Mouse (Mus musculus): ENCODE measurements around the gene Kcnd3.

Kcnd3 gene

DNA sequence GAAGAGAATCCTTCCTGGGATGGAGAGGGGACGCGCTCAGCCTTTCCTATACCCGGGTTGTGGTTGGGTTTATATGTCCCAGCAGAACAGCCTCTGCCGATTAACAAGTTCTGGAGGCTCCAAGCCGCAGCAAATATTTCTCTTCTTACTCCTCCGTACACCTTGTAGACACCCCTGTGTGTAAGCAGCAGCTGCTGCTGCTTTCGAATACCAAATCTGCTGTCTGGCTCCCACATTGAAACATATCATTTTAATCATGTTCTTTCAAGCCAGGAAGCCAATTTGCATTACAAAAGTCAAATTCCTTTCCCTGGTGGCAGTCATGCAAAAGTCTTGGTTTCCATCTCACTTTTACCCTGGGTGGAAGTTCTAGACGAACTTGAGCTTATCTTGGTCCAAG lies 76.7 kb downstream of the Kcnd3 start:
- DNase-seq (ENCODE audit: low spot score): no peak

DNA sequence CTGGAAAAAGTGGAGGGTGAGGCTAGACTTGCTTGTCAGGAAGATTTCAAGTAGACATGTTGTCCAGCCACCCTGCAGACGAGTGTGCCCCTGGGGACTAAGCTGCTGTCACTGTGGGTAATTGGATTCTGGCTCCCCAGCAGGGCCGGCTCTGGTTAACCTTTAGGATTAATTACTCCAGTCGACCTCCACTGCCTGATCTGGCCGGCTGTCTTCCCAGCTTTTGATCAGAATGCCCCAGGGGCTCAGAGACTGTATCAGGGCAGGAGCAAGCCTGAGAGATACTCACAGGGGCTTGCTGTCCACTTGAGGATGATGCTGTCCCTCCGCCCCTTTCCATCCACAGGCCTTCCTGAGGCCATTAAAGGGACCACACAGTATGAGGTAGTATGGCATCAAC lies 77.6 kb downstream of the Kcnd3 start:
- no peak for DNase-seq (ENCODE audit: low spot score)

DNA sequence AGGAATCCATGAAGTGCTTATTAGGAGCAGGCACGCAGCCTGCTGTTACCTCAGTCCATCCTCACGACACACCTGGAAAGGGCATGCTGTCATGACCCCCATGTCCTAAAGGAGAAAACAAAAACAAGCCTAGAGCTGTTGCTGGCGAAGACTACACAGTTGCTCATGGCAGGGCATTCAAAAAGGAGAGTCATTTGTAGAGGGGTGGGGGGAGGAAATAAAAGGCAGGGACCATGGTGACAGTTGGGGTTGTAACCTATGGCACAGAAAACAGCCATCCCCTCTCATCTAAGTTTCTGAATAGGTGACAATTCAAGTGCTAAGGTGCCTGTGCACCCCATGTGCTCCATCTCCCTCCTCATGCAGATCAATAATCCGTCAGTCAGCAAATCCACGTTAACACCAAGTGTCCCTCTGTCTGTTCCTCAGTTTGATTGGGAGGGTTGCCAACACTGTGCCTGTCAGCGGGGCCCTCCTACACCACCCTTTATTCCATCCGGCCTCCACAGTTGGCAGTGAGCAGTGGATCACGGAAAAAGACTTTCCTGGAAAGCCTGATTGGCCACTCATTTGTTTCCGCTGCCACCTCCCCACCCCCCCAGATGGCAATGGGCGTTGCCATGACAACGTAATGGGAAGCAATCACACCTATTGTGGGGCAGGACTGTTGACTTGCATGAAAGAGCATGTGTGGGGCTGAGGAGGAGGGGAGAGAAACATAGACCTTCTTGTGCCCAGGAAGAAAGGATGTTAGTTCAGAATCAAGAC lies 78.4 kb downstream of the Kcnd3 start:
- DNase-seq (ENCODE audit: low spot score): peak; percentile 75

DNA sequence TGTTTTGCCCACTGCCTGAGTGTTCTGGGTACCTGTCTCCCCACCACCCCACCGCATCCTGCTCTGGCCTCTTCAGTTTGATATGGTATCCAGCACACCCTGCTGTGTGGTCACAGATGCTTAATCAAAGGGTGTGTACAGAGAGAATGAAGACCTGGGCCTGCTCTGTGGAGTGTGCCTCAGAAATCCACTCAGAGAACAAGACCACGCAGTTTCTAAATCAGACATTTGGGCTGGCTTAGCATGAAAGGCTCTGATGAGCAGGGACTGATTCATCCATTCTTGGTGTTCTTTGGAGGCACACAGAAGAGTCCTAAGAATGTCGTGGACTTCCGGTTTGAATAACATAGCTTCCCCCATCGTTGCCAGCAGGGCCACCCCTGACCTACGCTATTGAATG lies 86.3 kb downstream of the Kcnd3 start:
- DNase-seq (ENCODE audit: low spot score): no peak

DNA sequence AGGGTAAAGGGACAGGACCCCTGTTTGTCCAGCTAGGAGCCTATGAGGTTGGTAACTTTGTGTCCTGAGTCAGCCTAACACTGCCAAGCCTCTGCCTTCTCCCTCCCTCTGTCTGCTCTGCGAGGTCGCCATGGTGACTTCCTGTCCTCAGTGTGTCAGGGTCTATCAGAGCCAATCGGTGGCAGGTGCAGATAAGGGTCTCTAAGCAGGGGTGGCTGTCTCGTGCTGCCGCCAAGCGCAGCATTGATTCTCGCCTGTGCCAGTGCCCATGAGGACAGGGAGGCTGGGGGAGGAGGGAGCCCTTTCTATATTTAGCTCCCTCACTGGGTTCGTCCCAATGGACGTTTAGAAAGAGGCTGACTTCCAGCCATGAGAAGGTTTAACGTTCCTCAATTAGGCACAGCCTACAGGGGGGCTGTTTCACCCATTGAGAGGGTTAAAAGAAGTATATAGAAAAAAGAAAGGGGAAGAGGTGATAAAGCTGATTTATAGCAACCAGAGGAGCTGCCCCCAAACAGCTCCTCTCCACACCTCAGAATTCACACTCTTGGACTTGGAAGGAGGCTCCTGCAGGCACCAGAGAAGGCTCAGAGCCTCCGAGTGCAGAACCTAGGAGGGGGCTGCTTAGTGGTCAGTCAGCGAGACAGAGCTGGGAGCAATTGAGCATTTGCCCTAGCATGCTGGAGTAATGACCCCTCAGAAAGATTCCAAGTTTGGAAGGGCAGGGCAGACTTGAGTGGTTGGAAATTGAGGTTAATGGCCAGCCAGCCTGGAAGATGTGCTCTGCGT lies 86.9 kb downstream of the Kcnd3 start:
- no peak for DNase-seq (ENCODE audit: low spot score)

DNA sequence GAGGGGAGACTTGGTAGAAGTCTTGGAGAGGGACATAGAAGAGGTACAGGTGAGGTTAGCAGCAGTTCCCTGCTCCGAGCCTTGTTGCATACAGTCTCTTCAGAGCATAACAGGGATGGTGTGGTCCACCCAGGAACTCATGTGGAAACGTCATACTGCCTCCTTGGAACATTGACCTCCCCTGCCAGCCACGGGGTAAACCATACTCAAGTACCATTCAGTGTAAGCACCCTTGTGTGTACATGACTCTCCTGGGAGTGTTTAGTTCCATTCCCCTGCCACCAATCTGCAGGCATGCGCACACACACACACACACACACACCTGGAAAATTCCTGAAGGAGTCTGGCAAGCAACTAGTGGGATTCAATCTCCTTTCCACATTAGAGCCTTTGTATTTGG lies 90.6 kb downstream of the Kcnd3 start:
- no peak for DNase-seq (ENCODE audit: low spot score)

DNA sequence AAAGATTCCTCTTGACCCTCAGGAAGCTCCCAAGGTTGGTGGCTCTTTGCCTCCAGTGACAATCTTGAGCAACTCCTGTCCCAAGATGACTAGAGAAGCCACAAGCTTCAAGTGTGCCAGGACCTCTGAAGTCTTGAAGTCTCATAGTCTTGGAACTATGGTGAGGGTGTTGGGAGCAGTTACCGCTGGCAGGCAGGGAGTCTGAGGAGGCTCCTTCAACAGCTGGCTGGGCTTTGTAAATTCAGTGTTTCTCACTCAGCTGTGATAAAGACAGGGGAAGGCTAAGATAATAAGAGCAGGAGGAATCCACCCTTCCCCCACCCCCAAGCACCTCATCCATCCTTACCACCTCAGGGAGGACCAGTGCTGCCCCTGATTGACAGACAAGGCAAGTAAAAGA lies 92.0 kb downstream of the Kcnd3 start:
- no peak for DNase-seq (ENCODE audit: low spot score)

DNA sequence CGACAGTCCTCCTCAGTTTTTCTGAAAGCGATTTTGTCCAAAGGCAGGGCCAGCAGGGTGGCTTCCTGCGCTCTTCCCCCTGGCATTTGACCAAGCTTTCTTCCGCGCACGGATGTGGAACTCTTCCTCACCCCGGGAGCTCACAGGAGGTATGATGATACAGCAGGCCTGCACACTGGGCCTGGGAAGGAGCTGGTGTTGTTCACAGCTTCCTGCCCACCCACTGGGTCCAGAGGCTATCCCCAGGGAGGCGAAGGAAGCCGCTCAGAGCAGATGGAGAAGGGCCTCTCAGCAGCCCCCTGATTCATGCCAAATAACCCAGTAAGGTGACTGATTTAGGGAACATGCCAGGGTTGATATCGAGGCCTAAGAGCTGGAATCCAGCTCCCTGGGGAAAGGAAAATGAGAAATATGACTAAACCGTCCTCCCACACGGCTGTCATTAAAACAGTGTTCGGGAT lies 94.5 kb downstream of the Kcnd3 start:
- DNase-seq (ENCODE audit: low spot score): no peak

DNA sequence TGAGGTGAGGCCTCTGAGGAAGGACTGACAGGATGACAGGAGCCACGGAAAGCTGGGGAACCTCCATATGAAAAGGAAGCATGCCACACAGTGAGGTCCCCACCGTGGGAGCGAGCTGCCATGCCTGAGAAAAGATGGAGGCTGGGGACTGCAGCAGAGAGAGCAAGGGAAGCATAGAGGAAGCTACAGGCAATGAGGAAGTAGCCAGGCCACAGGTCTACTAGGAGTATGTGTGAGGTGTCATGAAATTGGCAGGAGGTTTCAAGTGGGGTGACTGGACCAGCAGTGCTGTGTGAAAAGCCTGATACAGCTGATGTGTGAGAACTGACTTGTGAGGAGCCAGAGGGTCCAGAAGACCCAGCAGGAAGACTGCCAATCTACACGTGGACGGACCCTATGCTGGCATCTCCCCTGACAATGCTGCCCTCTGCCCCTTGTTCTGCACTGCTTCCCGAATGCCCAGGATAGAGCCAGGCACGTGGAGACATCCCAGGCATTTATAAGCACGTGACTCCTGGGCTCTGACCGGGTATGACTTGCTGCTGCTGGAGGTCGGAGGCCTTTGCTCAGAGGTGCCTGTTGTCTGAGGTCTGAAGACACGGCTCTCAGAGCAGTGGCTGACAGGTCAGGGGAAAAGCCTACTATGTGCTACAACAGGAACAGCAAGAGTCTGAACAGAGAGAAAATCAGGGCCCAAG lies 96.1 kb downstream of the Kcnd3 start:
- DNase-seq (ENCODE audit: low spot score): no peak

DNA sequence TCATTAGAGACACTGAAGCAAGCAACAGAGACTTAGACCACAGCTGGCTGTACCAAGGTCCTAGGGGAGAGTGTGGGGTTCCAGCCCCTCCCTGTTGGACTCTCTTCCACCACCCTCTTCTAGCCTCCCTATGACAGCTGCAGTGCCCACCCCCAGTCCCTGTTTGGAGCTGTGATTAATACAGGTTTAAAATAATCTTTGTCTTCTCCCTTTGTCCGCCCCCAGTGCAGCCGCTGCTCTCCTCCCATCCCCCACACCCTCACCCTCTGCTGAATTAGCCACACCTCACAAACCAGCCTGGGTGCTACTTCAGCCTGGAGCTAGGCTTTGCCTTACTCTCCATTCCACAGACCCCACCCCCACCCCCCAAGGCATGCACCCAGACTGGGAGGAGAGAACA lies 107.3 kb downstream of the Kcnd3 start:
- DNase-seq (ENCODE audit: low spot score): peak; percentile 59

DNA sequence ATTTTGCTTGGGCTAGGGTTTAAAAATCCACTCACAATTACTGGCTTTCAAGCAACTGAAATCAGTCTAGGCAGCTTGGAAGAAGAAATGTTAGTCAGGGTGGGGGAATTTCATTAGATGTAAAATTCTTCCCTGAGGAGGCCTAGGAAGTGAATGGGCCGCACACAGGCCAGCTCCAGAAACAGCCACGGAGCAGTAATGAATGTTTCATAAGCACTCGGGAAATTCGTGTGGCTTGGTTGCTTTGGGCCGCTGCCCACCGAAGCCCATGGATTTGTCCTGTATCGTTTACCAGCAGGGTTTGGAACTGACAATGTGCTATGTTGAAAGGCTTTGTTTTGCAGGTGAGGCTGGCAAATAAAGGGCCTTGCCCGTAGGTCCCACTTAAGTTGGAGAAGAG lies 114.8 kb downstream of the Kcnd3 start:
- DNase-seq (ENCODE audit: low spot score): no peak

DNA sequence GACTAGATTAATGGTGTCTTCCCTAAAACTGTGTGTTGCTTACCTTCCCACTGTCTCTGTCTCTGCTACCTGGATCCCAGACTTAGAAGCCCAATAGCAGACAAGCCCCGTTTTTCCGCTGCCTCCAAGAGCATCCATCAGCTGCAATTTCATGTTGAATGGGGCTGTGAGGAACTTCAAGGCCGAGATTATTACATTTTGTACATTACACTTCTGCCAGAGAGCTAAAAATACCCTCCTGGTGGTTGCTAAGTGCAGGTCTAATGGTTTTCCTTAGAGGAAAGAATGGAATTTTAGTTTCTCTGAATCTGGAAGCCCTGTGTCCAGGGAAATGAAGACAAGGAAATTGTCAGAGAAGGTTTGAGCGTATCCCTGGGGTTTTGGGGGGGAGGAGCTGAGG lies 115.3 kb downstream of the Kcnd3 start:
- no peak for DNase-seq (ENCODE audit: low spot score)

DNA sequence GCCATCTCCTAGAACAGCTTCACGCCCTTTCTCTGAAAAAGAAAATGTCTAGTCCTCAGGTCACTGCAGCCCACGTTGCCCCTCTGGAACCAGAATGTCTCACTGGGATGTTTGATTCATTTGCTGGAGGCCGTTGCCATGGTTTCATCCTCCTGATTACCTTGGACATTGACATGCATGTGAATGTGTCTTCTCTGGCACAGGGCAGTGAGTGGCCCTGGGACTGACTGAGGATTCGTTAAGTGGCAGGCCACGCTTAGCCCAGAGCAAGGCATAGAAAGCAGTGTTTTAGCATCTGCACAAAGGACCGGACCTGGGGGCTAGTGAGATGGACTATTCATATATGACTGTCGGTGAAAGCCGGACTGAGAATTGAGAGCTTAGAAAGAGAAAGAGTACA lies 116.3 kb downstream of the Kcnd3 start:
- no peak for DNase-seq (ENCODE audit: low spot score)

DNA sequence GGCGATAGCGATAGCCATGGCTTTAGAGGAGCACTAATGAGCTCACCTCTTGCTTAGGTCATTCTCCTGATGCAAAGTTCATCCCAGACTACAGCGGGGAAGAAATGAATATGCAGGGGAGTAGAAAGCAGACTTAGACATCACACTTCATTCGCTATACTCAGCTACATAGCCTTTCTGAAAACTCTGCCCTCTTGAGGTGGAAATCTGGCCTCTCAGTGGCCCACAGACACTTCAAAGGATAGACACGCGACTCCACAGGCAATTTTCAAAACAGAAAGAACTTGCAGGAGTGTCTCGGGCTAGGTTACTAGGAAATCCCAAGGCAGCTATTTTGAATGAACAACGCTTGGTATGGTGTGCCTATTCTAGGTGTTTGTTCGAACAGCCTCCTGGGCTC lies 116.7 kb downstream of the Kcnd3 start:
- no peak for DNase-seq (ENCODE audit: low spot score)

DNA sequence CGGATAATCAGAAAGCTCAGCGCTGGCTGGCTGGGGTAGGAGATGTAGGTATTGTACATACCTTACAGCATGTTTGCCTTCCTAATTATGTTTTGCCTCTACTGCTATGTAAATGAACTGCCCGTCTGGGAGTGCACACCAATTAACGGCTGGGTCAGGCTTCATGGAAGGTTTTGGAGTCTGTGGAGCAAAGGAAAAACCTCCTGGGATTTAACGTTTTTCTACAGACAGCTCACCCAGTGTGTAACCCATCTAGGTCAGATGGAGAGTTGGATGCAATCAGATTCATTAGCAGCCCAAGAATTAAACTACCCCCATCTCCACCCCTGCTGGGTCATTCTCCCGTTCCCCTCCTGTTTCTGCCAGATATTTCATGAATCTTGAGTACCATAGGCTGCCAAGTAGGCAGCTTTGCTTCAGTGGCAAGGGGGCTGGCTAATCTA lies 117.2 kb downstream of the Kcnd3 start:
- no peak for DNase-seq (ENCODE audit: low spot score)

DNA sequence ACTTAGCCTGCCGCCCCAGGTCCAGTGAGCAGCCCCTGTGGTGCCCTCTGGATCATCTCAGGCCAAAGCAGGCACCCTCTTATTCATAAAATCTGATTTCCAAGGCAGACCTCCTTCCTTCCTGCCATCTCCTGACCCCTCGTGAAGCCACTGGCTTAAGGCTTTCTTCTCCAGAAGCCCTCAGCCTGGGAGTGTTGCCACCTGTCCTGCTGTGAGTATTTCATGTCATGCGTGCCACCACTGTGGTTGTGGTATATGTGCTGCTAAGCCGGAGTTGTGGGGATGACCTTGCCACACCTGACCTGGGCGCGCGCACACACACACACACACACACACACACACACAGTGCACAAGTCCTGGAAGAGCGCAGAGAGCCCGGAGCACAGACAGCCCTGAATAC lies 117.8 kb downstream of the Kcnd3 start:
- no peak for DNase-seq (ENCODE audit: low spot score)

DNA sequence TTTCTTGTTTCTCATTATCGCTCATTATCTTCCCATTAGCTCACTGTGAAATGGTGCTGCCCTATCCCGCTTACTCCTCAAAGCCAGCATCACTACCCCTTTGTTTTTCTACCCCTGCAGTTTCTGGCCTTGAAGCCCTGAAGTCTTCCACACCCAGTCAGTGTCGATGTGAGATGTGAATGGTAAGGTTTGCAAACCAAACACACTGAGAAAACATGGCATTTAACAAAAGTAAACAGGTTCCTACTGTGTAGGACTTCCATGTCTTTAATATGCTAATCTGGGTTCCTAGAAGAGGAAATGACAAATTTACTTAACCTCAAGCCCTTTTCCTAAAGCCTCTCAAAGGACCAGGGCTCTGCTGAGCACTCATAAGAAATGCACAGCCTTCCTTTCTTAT lies 118.7 kb downstream of the Kcnd3 start:
- DNase-seq (ENCODE audit: low spot score): no peak

DNA sequence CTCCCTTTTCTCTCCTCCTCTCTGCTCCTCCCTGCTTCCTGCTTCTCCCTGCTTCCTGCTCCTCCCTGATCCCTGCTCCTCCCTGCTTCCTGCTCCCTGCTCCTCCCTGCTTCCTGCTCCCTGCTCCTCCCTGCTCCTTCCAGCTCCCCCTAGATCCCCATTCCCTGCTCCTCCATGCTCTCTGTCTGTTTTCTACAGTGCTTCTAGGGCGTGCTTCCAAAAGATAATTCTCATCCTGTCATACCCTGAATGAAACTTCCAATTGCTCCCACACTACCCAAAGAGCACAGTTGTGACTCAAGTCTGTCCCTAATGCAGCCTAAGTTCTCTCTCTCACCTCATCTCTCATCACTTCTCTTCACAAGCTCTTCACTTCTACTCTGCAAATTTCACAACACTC lies 119.8 kb downstream of the Kcnd3 start:
- no peak for DNase-seq (ENCODE audit: low spot score)

DNA sequence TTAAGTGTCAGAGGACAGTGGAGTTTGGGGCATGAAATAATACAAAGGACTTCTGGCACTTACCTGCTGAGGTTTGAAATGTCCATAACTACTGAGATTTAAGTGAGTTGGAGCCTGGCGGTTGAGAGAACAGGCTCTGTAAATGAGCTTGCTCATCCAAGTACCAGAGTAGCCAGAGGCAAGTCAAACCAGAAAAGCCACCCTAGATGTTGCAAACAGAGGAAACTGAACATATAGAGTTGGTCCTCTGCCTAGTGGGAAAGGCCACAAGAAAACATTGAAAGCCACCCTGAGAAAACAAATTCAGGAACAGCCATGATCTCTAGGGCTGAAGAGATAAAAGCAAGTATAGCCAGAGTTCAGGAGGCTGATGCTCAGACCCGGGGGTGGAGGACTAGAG lies 121.0 kb downstream of the Kcnd3 start:
- DNase-seq (ENCODE audit: low spot score): no peak

DNA sequence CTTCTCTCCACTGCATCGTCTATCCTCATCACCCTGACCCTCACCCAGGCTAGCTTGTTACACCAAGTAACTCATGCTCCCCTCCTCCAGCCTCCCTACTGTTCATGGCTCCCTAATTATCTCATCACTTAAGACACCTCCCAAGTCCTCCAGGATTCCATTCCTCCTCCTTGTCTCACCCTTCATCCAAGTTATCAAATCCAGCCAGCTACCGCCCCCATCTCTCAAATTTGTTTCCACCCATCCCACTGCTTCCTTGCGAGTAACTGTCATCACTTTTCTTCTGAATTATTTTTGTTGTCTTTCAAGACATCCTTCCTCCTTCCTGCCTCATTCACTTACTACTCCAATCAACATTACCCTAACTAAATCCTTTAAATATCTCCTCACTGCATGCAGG lies 126.2 kb downstream of the Kcnd3 start:
- no peak for DNase-seq (ENCODE audit: low spot score)

DNA sequence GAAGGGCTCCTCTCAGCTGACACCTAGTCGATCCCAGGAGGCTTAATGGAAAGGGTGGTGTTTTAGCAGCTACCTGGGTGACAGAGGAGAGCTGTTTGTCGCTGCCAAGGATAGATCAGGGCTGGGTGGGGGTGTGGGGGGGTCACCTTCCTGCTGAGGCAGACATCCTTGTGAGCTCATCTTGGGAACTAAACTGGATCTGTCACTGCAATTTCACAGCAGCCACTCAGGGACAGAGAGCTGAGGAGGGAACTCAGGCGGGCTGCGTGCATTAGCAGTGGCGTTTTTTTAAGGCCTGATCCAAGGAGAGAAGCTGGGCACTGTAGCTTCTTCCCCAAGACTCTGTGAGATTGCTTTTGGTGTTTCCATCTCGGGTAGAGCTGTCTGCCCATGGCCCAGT lies 129.0 kb downstream of the Kcnd3 start:
- no peak for DNase-seq (ENCODE audit: low spot score)

DNA sequence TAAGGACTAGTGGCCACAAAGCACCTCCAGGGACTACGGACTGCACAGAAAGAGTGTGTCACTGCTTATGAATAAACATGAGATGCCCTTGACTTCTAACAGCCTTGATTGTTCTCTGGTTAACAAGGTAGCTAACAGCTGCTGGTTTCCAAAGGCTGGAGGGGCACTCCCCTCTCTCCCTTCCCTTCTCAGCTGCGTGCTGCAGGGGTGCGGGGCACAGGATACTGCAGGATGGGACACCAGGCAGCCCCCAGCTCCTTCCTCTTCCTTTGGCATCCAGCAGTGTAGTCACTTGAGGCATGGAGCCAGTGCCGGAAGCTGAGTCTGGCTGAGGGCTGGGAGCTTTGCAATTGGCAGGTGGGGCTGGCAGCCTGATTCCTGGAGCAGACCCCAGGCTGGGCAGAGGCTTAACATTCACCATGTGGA lies 133.6 kb downstream of the Kcnd3 start:
- DNase-seq (ENCODE audit: low spot score): no peak
